Mouse (Mus musculus) MEL (cell line): ENCODE results near the gene Galntl6. TPM values are rescaled to one million over a fixed set of nuclear protein-coding genes. Genes with fewer than 3 reads are reported as not detected.
A peak's percentile ranks its signal among the peaks of the same experiment; 100 is the strongest.

Experiments used
- DNase-seq: peaks from one replicate; pipeline ENCODE4 v3.0.0; 2011; ENCODE audit warnings: low read depth, low spot score
- H3K27ac ChIP-seq: 2 replicates; pipeline ENCODE4 v1.5.1; 2012; ENCODE audit warnings: low read depth, mild to moderate bottlenecking, control low read depth, low read length, moderate library complexity; ENCODE audit not compliant: control insufficient read depth
- H3K27me3 ChIP-seq, 2 experiments: fragments of 150-350 bp in 1 of 2; sonication (generic) in 1 of 2; 2 replicates each; pipeline ENCODE4 v1.6.1; 2012; ENCODE audit warnings: low read length in 2 of 2, mild to moderate bottlenecking in 2 of 2, improper control_type of control experiment in 1 of 2, moderate library complexity in 1 of 2; ENCODE audit not compliant: insufficient read depth in 2 of 2, control insufficient read depth in 1 of 2
- H3K36me3 ChIP-seq, 2 experiments: 2 replicates each; pipeline ENCODE4 v1.6.1; 2012 to 2014; ENCODE audit warnings: low read length in 2 of 2, improper control_type of control experiment in 1 of 2, inconsistent platforms in 1 of 2, mild to moderate bottlenecking in 1 of 2; ENCODE audit not compliant: insufficient read depth in 2 of 2, control insufficient read depth in 1 of 2
- H3K4me1 ChIP-seq, 2 experiments: fragments of 150-350 bp in 1 of 2; sonication (generic) in 1 of 2; 2 replicates each; pipeline ENCODE4 v1.6.1; 2012; ENCODE audit warnings: low read length in 2 of 2, improper control_type of control experiment in 1 of 2, mild to moderate bottlenecking in 1 of 2; ENCODE audit not compliant: insufficient read depth in 2 of 2, control insufficient read depth in 1 of 2
- H3K4me3 ChIP-seq, 2 experiments: fragments of 150-350 bp in 1 of 2; sonication (generic) in 1 of 2; 2 replicates each; pipeline ENCODE4 v1.5.1; 2012; ENCODE audit warnings: low read depth in 2 of 2, low read length in 2 of 2, mild to moderate bottlenecking in 2 of 2, moderate library complexity in 2 of 2, control low read depth in 1 of 2, improper control_type of control experiment in 1 of 2; ENCODE audit not compliant: control insufficient read depth in 1 of 2, insufficient read depth in 1 of 2
- H3K79me2 ChIP-seq: 2 replicates; pipeline ENCODE4 v1.6.1; 2012; ENCODE audit warnings: mild to moderate bottlenecking, low read length, moderate library complexity; ENCODE audit not compliant: control insufficient read depth, poor library complexity, insufficient read depth
- H3K9ac ChIP-seq: 2 replicates; pipeline ENCODE4 v1.6.1; 2012; ENCODE audit warnings: low read depth, mild to moderate bottlenecking, control low read depth, low read length, moderate library complexity; ENCODE audit not compliant: control insufficient read depth, poor library complexity, severe bottlenecking
- H3K9me3 ChIP-seq: fragments of 150-350 bp; sonication (generic); replicated peaks from 2 replicates; pipeline ENCODE4 v1.6.1; 2012; ENCODE audit warnings: mild to moderate bottlenecking, low read length, improper control_type of control experiment, moderate library complexity; ENCODE audit not compliant: insufficient read depth
- BHLHE40 ChIP-seq: IDR thresholded peaks from 2 replicates; pipeline ENCODE4 v1.6.1; 2012; ENCODE audit warnings: low read depth, mild to moderate bottlenecking, inconsistent platforms, low read length, improper control_type of control experiment, borderline replicate concordance
- CHD1 ChIP-seq: IDR thresholded peaks from 2 replicates; pipeline ENCODE4 v1.6.1; 2012; ENCODE audit warnings: low read depth, mild to moderate bottlenecking, inconsistent platforms, low read length, improper control_type of control experiment
- CHD2 ChIP-seq: IDR thresholded peaks from 2 replicates; pipeline ENCODE4 v1.6.1; 2011; ENCODE audit warnings: low read length, improper control_type of control experiment
- CTCF ChIP-seq, 3 experiments: IDR thresholded peaks in 2 of 3; conservative IDR thresholded peaks in 1 of 3; 2 replicates each; pipeline ENCODE4 v1.5.1; 2011 to 2012; ENCODE audit warnings: low read length in 3 of 3, low read depth in 2 of 3, mild to moderate bottlenecking in 2 of 3, improper control_type of control experiment in 1 of 3, inconsistent platforms in 1 of 3, mixed read lengths in 1 of 3, moderate library complexity in 1 of 3; ENCODE audit not compliant: control insufficient read depth in 1 of 3, insufficient read depth in 1 of 3, poor library complexity in 1 of 3, severe bottlenecking in 1 of 3
- ETS1 ChIP-seq: IDR thresholded peaks from 2 replicates; pipeline ENCODE4 v1.6.1; 2012; ENCODE audit warnings: low read depth, mild to moderate bottlenecking, inconsistent platforms, low read length, improper control_type of control experiment, moderate library complexity
- GATA1 ChIP-seq: IDR thresholded peaks from 2 replicates; pipeline ENCODE4 v1.6.1; 2011; ENCODE audit warnings: low read depth, low read length, improper control_type of control experiment
- HCFC1 ChIP-seq: IDR thresholded peaks from 2 replicates; pipeline ENCODE4 v1.6.1; 2012; ENCODE audit warnings: low read depth, mild to moderate bottlenecking, inconsistent platforms, low read length, improper control_type of control experiment, moderate library complexity
- MEF2A ChIP-seq: IDR thresholded peaks from 2 replicates; pipeline ENCODE4 v1.6.1; 2014; ENCODE audit warnings: low read depth, mild to moderate bottlenecking, inconsistent platforms, low read length, improper control_type of control experiment; ENCODE audit not compliant: poor library complexity, insufficient replicate concordance, severe bottlenecking; ENCODE audit errors: extremely low read depth
- MYC ChIP-seq: IDR thresholded peaks from 2 replicates; pipeline ENCODE4 v1.6.1; 2011; ENCODE audit warnings: low read depth, mild to moderate bottlenecking, low read length, improper control_type of control experiment, moderate library complexity
- POLR2AphosphoS5 ChIP-seq: IDR thresholded peaks from 2 replicates; pipeline ENCODE4 v1.6.1; 2012; ENCODE audit warnings: low read depth, borderline replicate concordance, mild to moderate bottlenecking, inconsistent platforms, low read length, moderate library complexity, mixed read lengths
- RCOR1 ChIP-seq: IDR thresholded peaks from 2 replicates; pipeline ENCODE4 v1.6.1; 2012; ENCODE audit warnings: low read depth, mild to moderate bottlenecking, inconsistent platforms, low read length, improper control_type of control experiment
- SMC3 ChIP-seq: IDR thresholded peaks from 2 replicates; pipeline ENCODE4 v1.6.1; 2011; ENCODE audit warnings: low read depth, low read length, improper control_type of control experiment
- TAL1 ChIP-seq: IDR thresholded peaks from 2 replicates; pipeline ENCODE4 v1.6.1; 2012; ENCODE audit warnings: mild to moderate bottlenecking, inconsistent platforms, low read length, moderate library complexity, mixed read lengths
- TCF12 ChIP-seq: IDR thresholded peaks from 2 replicates; pipeline ENCODE4 v1.6.1; 2014; ENCODE audit warnings: low read depth, mild to moderate bottlenecking, inconsistent platforms, low read length, improper control_type of control experiment, moderate library complexity
- UBTF ChIP-seq: IDR thresholded peaks from 2 replicates; pipeline ENCODE4 v1.6.1; 2012; ENCODE audit warnings: low read depth, mild to moderate bottlenecking, inconsistent platforms, low read length, improper control_type of control experiment, moderate library complexity, borderline replicate concordance; ENCODE audit not compliant: insufficient read depth
- USF1 ChIP-seq: IDR thresholded peaks from 2 replicates; pipeline ENCODE4 v1.6.1; 2014; ENCODE audit warnings: low read depth, mild to moderate bottlenecking, inconsistent platforms, low read length, improper control_type of control experiment, moderate library complexity
- USF2 ChIP-seq, 2 experiments: IDR thresholded peaks; 2 replicates each; pipeline ENCODE4 v1.6.1; 2011 to 2012; ENCODE audit warnings: improper control_type of control experiment in 2 of 2, low read length in 2 of 2, borderline replicate concordance in 1 of 2, inconsistent platforms in 1 of 2, low read depth in 1 of 2, mild to moderate bottlenecking in 1 of 2; ENCODE audit not compliant: insufficient read depth in 1 of 2
- ZMIZ1 ChIP-seq: IDR thresholded peaks from 2 replicates; pipeline ENCODE4 v1.6.1; 2012; ENCODE audit warnings: low read depth, mild to moderate bottlenecking, inconsistent platforms, low read length, improper control_type of control experiment, moderate library complexity
- polyA plus RNA-seq, 2 experiments: library from polyadenylated mRNA; stranded (reverse) in 1 of 2; unstranded in 1 of 2; fragments of >175 nt in 1 of 2; fragments of >200 nt in 1 of 2; gene quantifications; 2 replicates each; pipeline versions ENCODE4 v1.2.1 to v1.2.4; 2012; ENCODE audit warnings: low replicate concordance in 2 of 2, low read depth in 1 of 2; ENCODE audit not compliant: insufficient read length in 2 of 2, insufficient read depth in 1 of 2, missing spikeins in 1 of 2
- total RNA-seq: library from RNA; depleted of rRNA; stranded (reverse); fragments of 300-350 nt; gene quantifications from 2 replicates; pipeline ENCODE4 v1.2.3, GENCODE M21; 2012

The Galntl6 gene
- total and polyA plus RNA-seq, 3 experiments: not detected

DNA sequence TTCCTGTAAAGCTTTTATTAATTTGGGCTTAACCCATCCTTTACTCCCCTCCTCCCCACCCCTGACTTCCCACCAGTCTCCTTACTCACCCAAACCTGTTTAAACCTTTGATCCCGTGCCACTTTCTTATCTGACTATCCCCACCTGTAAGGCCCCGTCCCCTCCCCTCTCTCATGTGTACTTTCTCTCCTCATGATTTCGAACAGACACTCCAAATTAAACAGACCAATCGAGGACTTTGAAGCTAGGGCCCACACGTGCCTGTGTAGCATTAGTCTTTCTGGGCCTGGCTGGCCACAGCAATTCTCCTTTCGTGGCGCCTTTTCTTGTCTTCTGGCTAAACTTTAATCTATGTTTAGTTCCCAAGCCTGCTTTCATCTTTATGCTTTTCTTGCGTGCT lies 1180.8 kb downstream of the Galntl6 start:
- Histone ChIP-seq H3K9ac (no peak overlapping the region), H3K36me3 (peaks cover 0 to 2% of the 10 kb centered on the region in 2 experiments; a peak in 1 of 4 replicates), H3K27me3 (no peaks in the 10 kb centered on the region), H3K79me2 (no peaks in the 10 kb centered on the region), H3K4me1 (peaks cover 0 to 3% of the 10 kb centered on the region in 2 experiments; a peak in 2 of 4 replicates), H3K9me3 (no peaks in the 10 kb centered on the region), H3K4me3 (no peak overlapping the region), H3K27ac (no peak overlapping the region)
- TF ChIP-seq GATA1 (no peak), CHD1 (no peak)
- no peak for DNase-seq

- no peaks in the 10 kb centered on the region for H3K27me3 ChIP-seq
- H3K27ac ChIP-seq: no peak overlapping the region
- peaks cover 0 to 3% of the 10 kb centered on the region in 2 experiments; a peak in 2 of 4 replicates for H3K4me1 ChIP-seq
- H3K9me3 ChIP-seq: no peaks in the 10 kb centered on the region
- no peak overlapping the region for H3K9ac ChIP-seq
- peaks cover 0 to 2% of the 10 kb centered on the region in 2 experiments; a peak in 1 of 4 replicates for H3K36me3 ChIP-seq
- DNase-seq: peak; percentile 35
- no peak for TF ChIP-seq MYC
- no peak for TF ChIP-seq HCFC1
- TF ChIP-seq TCF12: no peak
- no peak for TF ChIP-seq CHD2
- no peak for TF ChIP-seq TAL1
- no peak for TF ChIP-seq POLR2AphosphoS5
- TF ChIP-seq MEF2A: no peak
- TF ChIP-seq BHLHE40: no peak
- TF ChIP-seq ZMIZ1: no peak
- no peak for TF ChIP-seq ETS1
- no peak for TF ChIP-seq GATA1
- no peak for TF ChIP-seq CTCF (IDR thresholded peaks at IDR 0.05 in 2 of 3, conservative IDR thresholded peaks at IDR 0.05 in 1 of 3; ENCODE audit: control insufficient read depth in 1 of 3, insufficient read depth in 1 of 3, low read depth in 2 of 3, low read length in 3 of 3, poor library complexity in 1 of 3, severe bottlenecking in 1 of 3)
- no peak for TF ChIP-seq UBTF
- TF ChIP-seq RCOR1: no peak
- TF ChIP-seq USF1: no peak
- TF ChIP-seq SMC3: no peak
- no peak for TF ChIP-seq USF2 (IDR thresholded peaks at IDR 0.05; ENCODE audit: borderline replicate concordance in 1 of 2, insufficient read depth in 1 of 2, low read depth in 1 of 2, low read length in 2 of 2)
- TF ChIP-seq, all 39 proteins: peak for 0
- H3K79me2 ChIP-seq: no peaks in the 10 kb centered on the region
- no peak overlapping the region for H3K4me3 ChIP-seq
Observed at GRCm38 (mm10) chr8:57728276-57728675, 1184.2 kb downstream of the Galntl6 start.
